5 mouse cellular contexts compared by ENCODE assay signal in genomic region chr9:90060932-90061331, GRCm38 (mm10). TPM values are rescaled to one million over a fixed set of nuclear protein-coding genes. Genes with fewer than 3 reads are reported as not detected.
A peak's percentile ranks its signal among the peaks of the same experiment; 100 is the strongest.
DNase-seq lines count a peak whose midpoint lies in the region; ATAC-seq and TF ChIP-seq lines count a peak whose summit lies in the region.
"Not testable (repeated sequence)": the region's sequence is repeated elsewhere in the genome, so short reads cannot be mapped to it uniquely, and the experiment has no call there.
"Had no signal": no experiment of that assay in that cellular context is flagged by ENCODE, and none has a peak within 500 bp of the region (broad histone marks: within the 10 kb centered on the region; RNA-seq: fewer than 3 reads in every experiment).

No protein-coding gene starts in this region.

- H3K36me3 ChIP-seq in macrophage (ENCODE audit: inconsistent target) = peaks cover 45% of the 10 kb centered on the region
- peaks cover 14% of the 10 kb centered on the region for H3K36me3 ChIP-seq in spleen, adult 2 months (ENCODE audit: control insufficient read depth, insufficient read depth, low read length)

- not testable (repeated sequence) for H3K4me3 ChIP-seq in bone marrow, adult 2 months (replicated peaks; ENCODE audit: control insufficient read depth, low read depth, low read length); macrophage (ENCODE audit: inconsistent target); spleen, adult 2 months (ENCODE audit: extremely low read depth, insufficient read depth, insufficient read length)

- TF ChIP-seq POLR2A in bone marrow, adult 2 months (IDR thresholded peaks at IDR 0.05; ENCODE audit: borderline replicate concordance, control insufficient read depth, low read depth, low read length); spleen, adult 2 months (IDR thresholded peaks at IDR 0.05; ENCODE audit: low read depth, low read length): not testable (repeated sequence)

- H3K4me1 ChIP-seq in bone marrow, adult 2 months (ENCODE audit: control insufficient read depth, insufficient read depth, low read length) = not testable (repeated sequence)
- peaks cover 17% of the 10 kb centered on the region; the same call in 1 of the 2 replicates for H3K4me1 ChIP-seq in spleen, adult 2 months (ENCODE audit: control insufficient read depth, insufficient read depth, insufficient read length)

- not testable (repeated sequence) for H3K27me3 ChIP-seq in spleen, adult 2 months (ENCODE audit: control insufficient read depth, insufficient read depth, low read length)

- not testable (repeated sequence) for DNase-seq in spleen, adult 2 months (ENCODE audit: low read depth in 1 of 2, low spot score in 2 of 2)

- WGBS in bone marrow, adult 2 months = 74% methylated on average over 5 of the region's 5 CpGs
- WGBS in macrophage (ENCODE audit: missing documents) = 73% methylated on average over 5 of the region's 5 CpGs
- WGBS in spleen, adult 2 months = 64% methylated on average over 5 of the region's 5 CpGs

- TF ChIP-seq CTCF in bone marrow, adult 2 months (IDR thresholded peaks at IDR 0.05; ENCODE audit: control insufficient read depth, insufficient read depth, low read length); spleen, adult 2 months (IDR thresholded peaks at IDR 0.05; ENCODE audit: extremely low read depth, insufficient read depth, insufficient read length, insufficient replicate concordance): not testable (repeated sequence)

- peak overlapping the region; percentile 80 for H3K27ac ChIP-seq in bone marrow, adult 2 months (ENCODE audit: control insufficient read depth, insufficient read depth, low read depth, low read length, poor library complexity)
- H3K27ac ChIP-seq in macrophage = peak overlapping the region; percentile 73
- peak overlapping the region; percentile 90 for H3K27ac ChIP-seq in spleen, adult 2 months (ENCODE audit: insufficient read depth, low read length)

- ATAC-seq in common myeloid progenitor, adult 5-6 weeks (replicated peaks; ENCODE audit: low read depth, poor library complexity, severe bottlenecking) = peak; percentile 63

- peaks cover 29% of the 10 kb centered on the region for H3K79me2 ChIP-seq in macrophage (ENCODE audit: inconsistent target)

RNA-seq across cellular contexts. Expression of gene Ctsh, which starts 7.0 kb away (rescaled TPM):
- 27.7 and 112 TPM in 2 replicates for polyA plus RNA-seq in bone marrow, adult 2 months (2011; ENCODE audit: insufficient read depth, insufficient read length, low replicate concordance, missing spikeins)
- 8.8 and 19.2 TPM in 2 replicates for total RNA-seq in common myeloid progenitor, adult 5-6 weeks (2017)
- 100 to 1,000 TPM; 245 to 581 (median 440) TPM for total RNA-seq in macrophage (2018; cell fraction: chromatin; rRNA removed)
- total RNA-seq in macrophage (2018; cell fraction: cytosol; rRNA removed) = 100 to 1,000 TPM; 403 to 905 (median 562) TPM
- total RNA-seq in macrophage (2018; cell fraction: nucleus; rRNA removed) = 100 to 1,000 TPM; 222 to 887 (median 616) TPM
- 421 to 733 TPM (median 673 TPM) in 3 replicates for polyA plus RNA-seq in macrophage (2018)
- polyA plus RNA-seq in spleen, adult 2 months (2012; rRNA removed) = 65.0 and 65.9 TPM in 2 replicates
- polyA plus RNA-seq: G1E had no signal

RNA-seq across cellular contexts. Expression of gene Morf4l1, which starts 53.6 kb away (rescaled TPM):
- 129 and 177 TPM in 2 replicates for polyA plus RNA-seq in bone marrow, adult 2 months (2011; ENCODE audit: insufficient read depth, insufficient read length, low replicate concordance, missing spikeins)
- 262 and 283 TPM in 2 replicates for total RNA-seq in common myeloid progenitor, adult 5-6 weeks (2017)
- 100 to 1,000 TPM; 267 to 473 (median 379) TPM for total RNA-seq in macrophage (2018; cell fraction: chromatin; rRNA removed)
- 100 to 1,000 TPM; 308 to 444 (median 369) TPM for total RNA-seq in macrophage (2018; cell fraction: cytosol; rRNA removed)
- 100 to 1,000 TPM; 206 to 324 (median 272) TPM for total RNA-seq in macrophage (2018; cell fraction: nucleus; rRNA removed)
- 377 to 571 TPM (median 378 TPM) in 3 replicates for polyA plus RNA-seq in macrophage (2018)
- 46.2 and 48.1 TPM in 2 replicates for polyA plus RNA-seq in spleen, adult 2 months (2012; rRNA removed)
